Mouse (Mus musculus) heart, embryonic 16.5 days (tissue): ENCODE measurements at regions not wholly inside any gene's neighbourhood (a gene's known extent, or its start where the extent isn't known, plus 50 kb on each side); places are given as distances from the start of the nearest gene placed in this dataset.

Source experiments
- ATAC-seq: fragments of 200-750 bp; cut with Nextera tagmentation; replicated peaks from 2 replicates; pipeline ENCODE4 v1.8.0; 2017; ENCODE audit warnings: moderate number of reproducible peaks; ENCODE audit not compliant: insufficient read depth, low FRiP score; ENCODE audit errors: extremely low read depth
- H3K27ac ChIP-seq: fragments of 300-500 bp; sonication (generic); 2 replicates; pipeline ENCODE4 v1.5.1; 2014; ENCODE audit warnings: mild to moderate bottlenecking, low read length, control low read depth, moderate library complexity
- H3K27me3 ChIP-seq: fragments of 300-500 bp; sonication (generic); 2 replicates; pipeline ENCODE4 v1.6.1; 2014; ENCODE audit warnings: low read length, mixed read lengths; ENCODE audit not compliant: control insufficient read depth, insufficient read depth
- H3K36me3 ChIP-seq: fragments of 300-500 bp; sonication (generic); 2 replicates; pipeline ENCODE4 v1.6.1; 2014; ENCODE audit not compliant: control insufficient read depth, insufficient read depth
- H3K4me1 ChIP-seq: fragments of 300-500 bp; sonication (generic); 2 replicates; pipeline ENCODE4 v1.6.1; 2014; ENCODE audit warnings: low read length, mixed read lengths; ENCODE audit not compliant: control insufficient read depth, insufficient read depth
- H3K4me2 ChIP-seq: fragments of 300-500 bp; sonication (generic); 2 replicates; pipeline ENCODE4 v1.6.1; 2014; ENCODE audit warnings: low read depth, mild to moderate bottlenecking, control low read depth, low read length
- H3K4me3 ChIP-seq: fragments of 300-500 bp; sonication (generic); 2 replicates; pipeline ENCODE4 v1.5.1; 2014; ENCODE audit warnings: mild to moderate bottlenecking, control low read depth, low read length
- H3K9ac ChIP-seq: fragments of 300-500 bp; sonication (generic); 2 replicates; pipeline ENCODE4 v1.6.1; 2014; ENCODE audit warnings: low read length, control low read depth
- H3K9me3 ChIP-seq: fragments of 300-500 bp; sonication (generic); replicated peaks from 2 replicates; pipeline ENCODE4 v1.6.1; 2016; ENCODE audit warnings: low read length; ENCODE audit not compliant: control insufficient read depth
- WGBS: fragments of 180-500 bp; shearing (Covaris S2); extraction: QIAGEN DNeasy Blood & Tissue Kit; methylation state at CpG from one replicate; pipeline ENCODE4 v1.1.7; 2014; 5-methylcytosine and 5-hydroxymethylcytosine counted together

DNA sequence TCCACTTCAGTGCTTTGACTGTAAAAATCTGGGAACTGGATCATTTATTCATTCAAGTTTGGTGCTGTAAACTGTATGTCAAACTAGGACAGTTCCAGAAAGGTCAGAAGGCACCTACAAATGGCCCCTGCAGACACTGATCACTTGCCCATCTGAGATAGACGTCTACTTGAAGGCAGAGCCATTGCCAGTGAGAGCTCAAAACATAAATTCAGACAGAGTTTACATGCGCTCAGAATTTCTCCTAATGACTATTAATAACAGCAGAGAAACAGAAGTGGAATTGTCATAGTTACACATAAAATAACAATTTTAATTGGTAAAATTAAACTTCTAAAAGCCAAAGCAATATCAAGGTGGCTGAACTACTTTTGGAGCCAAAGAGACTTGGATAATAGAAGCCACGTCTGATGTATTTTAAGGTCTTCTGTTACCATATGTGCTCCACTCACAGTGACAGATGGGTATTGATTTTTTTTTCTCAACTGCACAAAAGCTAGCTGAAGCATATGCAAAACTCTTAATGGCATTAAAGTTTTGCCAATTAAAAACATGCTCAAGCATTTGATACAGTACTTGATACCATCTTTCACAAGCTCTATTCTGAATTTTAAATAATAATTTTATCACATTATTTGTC lies 401.8 kb downstream of the Nova1 start:
- ATAC-seq: no peak
- Histone ChIP-seq H3K9ac (no peak overlapping the region), H3K27ac (no peak overlapping the region), H3K4me2 (no peak overlapping the region), H3K9me3 (no peaks in the 10 kb centered on the region), H3K4me1 (no peaks in the 10 kb centered on the region), H3K36me3 (no peaks in the 10 kb centered on the region), H3K4me3 (no peak overlapping the region), H3K27me3 (no peaks in the 10 kb centered on the region)
- 74% methylated on average over 3 of the region's 3 CpGs for WGBS

DNA sequence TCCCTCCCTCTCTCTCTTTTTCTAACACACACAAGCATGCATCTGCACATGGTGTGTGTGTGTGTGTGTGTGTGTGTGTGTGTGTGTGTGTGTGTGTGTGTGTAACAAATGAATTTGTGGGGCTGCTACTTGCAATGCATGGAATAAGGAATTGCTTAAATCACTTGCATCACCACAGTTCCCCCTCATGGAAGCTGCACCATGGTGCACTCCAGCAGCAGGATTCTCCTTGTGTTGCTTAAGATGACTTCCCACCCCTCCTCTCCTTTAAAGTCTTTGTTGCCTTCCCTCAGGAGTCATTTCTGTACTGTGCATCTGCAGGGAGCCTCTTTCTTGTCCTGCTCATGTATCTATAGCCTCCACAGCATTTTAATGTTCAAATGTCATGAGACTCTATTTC lies 402.5 kb downstream of the Nova1 start:
- no peaks in the 10 kb centered on the region for H3K4me1 ChIP-seq
- H3K36me3 ChIP-seq: no peaks in the 10 kb centered on the region
- no peaks in the 10 kb centered on the region for H3K27me3 ChIP-seq
- no peak for ATAC-seq
- no peak overlapping the region for H3K27ac ChIP-seq
- H3K4me2 ChIP-seq: no peak overlapping the region
- no peak overlapping the region for H3K4me3 ChIP-seq
- H3K9ac ChIP-seq: no peak overlapping the region
- H3K9me3 ChIP-seq: no peaks in the 10 kb centered on the region

DNA sequence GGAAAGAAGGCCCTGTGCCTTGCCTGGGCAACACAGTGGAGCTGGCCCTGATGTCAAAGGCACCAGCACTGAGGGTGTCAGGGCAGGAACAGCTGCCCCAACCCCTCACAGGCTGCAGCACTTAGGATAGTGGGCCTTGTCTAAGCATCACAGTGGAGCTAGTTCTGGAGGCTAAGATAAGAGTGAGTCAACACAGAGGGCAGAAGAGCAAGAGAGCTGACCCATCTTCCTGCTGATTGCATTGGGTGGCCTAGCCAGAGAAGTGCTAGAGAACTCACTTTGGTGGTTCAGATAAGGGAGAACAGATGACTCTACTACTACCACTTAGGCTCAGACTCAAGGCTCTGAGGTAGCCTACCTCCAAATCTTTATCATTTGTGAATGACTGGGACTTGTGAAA lies 413.1 kb downstream of the Nova1 start:
- no peaks in the 10 kb centered on the region for H3K27me3 ChIP-seq
- H3K4me1 ChIP-seq: no peaks in the 10 kb centered on the region
- H3K9ac ChIP-seq: no peak overlapping the region
- no peak overlapping the region for H3K4me2 ChIP-seq
- H3K36me3 ChIP-seq: no peaks in the 10 kb centered on the region
- H3K4me3 ChIP-seq: no peak overlapping the region
- H3K27ac ChIP-seq: no peak overlapping the region
- ATAC-seq: no peak
- no peaks in the 10 kb centered on the region for H3K9me3 ChIP-seq

DNA sequence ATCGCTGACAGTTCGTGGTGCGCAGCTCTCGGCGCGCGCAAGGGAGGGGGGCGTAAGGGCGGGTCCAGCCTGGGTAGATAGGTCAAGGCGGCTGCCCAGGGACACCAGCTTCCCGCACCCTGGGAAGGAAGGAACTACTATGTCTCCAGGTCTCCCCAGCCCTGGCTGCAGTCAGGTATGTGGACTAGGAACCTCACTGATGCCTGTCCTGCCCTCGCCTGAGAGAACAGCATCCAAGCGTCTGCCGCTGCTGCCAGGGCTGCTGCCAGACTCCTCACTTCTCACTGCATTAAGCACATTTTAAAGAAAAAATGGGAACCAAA lies 419.1 kb downstream of the Nova1 start:
- peaks cover 5% of the 10 kb centered on the region; the same call in 1 of the 2 replicates for H3K27me3 ChIP-seq
- no peaks in the 10 kb centered on the region for H3K9me3 ChIP-seq
- 0 out of 2 replicates have a peak overlapping the region, but pooled peaks have one; percentile 10 for H3K9ac ChIP-seq
- peak overlapping the region; percentile 56 for H3K4me3 ChIP-seq
- no peak; the same call in 1 of the 2 replicates for ATAC-seq
- H3K36me3 ChIP-seq: no peaks in the 10 kb centered on the region
- 3% methylated on average over 14 of the region's 14 CpGs for WGBS
- peak overlapping the region; percentile 71 for H3K4me2 ChIP-seq
- no peak overlapping the region for H3K27ac ChIP-seq
- H3K4me1 ChIP-seq: no peaks in the 10 kb centered on the region

DNA sequence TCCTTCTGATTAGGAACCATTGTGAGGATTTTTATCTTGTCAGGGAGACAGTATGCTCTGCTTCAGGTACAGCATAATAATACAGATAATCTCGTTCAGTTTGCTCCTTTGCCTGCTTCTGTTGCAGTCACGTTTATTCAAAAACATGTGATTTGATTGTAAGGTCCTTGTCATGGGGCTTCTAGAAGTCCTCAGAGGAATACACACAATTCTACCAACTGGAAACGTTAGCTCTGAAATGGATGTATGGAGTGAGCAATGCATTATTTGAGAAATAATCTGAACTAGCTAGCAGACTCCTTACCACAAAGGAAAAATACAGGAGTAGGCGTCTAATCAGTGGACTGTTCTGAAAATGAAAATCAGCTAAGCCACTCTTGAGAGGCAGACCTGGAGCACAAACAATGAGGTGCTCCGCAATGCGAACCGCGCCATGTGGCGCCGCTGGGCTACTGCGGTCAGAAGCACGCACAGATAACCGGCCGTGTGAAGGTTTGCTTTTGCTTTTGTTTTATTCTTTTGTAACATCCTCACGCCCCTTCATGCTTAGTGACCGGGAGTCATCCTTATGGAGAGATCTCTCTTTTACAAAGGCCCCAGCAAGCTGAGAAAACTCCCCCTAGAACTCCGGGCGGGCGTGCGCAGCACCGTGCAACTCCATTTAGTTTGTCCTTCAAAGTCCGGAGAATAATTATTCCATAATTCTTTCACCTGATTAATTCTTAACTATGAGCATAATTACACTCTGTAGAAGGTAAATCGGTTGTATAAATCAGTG lies 419.7 kb downstream of the Nova1 start:
- 0 out of 2 replicates have a peak overlapping the region, but pooled peaks have one; percentile 10 for H3K9ac ChIP-seq
- no peak for ATAC-seq
- 5% methylated on average over 23 of the region's 23 CpGs for WGBS

DNA sequence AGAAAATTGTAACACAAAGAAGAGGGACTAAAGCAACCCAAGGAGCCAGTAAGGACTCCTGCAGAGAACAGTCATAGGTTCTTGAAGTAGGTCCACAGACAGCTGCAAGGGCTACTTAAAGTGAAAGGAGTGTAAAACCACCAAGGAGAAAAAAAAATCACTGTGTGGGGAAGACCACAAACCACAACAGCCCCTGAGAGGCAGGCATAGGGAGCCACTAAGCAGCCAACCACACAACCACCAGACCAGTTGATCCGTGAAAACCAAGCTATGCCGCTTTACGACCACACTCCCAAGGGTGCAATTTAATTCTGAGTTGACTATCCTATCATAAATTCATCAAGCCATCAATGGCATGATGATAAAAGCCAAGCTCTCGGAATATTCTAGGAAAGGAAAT lies 423.5 kb downstream of the Nova1 start:
- Histone ChIP-seq H3K9me3 (no peaks in the 10 kb centered on the region), H3K27me3 (peaks cover 5% of the 10 kb centered on the region; the same call in 1 of the 2 replicates), H3K9ac (no peak overlapping the region), H3K4me2 (no peak overlapping the region), H3K4me1 (no peaks in the 10 kb centered on the region), H3K4me3 (no peak overlapping the region), H3K36me3 (no peaks in the 10 kb centered on the region), H3K27ac (no peak overlapping the region)
- WGBS: 78% methylated on average over 4 of the region's 4 CpGs
- no peak for ATAC-seq

More for the DNA sequence above, 419.7 kb downstream of the Nova1 start:
- H3K27me3 ChIP-seq: peaks cover 5% of the 10 kb centered on the region; the same call in 1 of the 2 replicates
- H3K4me3 ChIP-seq: peak overlapping the region; percentile 56
- H3K36me3 ChIP-seq: no peaks in the 10 kb centered on the region
- no peaks in the 10 kb centered on the region for H3K4me1 ChIP-seq
- H3K4me2 ChIP-seq: peak overlapping the region; percentile 71
- no peaks in the 10 kb centered on the region for H3K9me3 ChIP-seq
- no peak overlapping the region for H3K27ac ChIP-seq

DNA sequence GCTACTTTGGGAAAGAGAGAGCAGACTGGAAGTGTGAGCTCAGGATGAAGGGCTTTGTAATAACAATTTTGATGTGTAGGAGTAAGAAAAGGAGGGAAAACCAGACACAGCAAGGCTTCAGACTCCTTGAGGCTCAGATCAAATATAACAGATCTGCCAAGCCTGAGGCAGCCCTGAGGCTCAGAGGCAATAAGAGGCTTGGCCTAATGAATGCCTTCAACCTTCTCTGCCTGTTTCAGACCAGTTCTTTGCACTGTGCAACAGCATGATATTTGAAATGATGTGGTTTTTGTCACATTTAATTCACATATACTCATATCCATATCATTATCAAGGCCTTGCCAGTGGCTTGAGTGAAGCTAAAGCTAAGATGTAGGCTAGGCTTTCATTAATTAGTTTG lies 425.0 kb downstream of the Nova1 start:
- Histone ChIP-seq H3K27me3 (peaks cover 4% of the 10 kb centered on the region; the same call in 1 of the 2 replicates), H3K4me3 (no peak overlapping the region), H3K36me3 (no peaks in the 10 kb centered on the region), H3K9me3 (no peaks in the 10 kb centered on the region), H3K4me1 (no peaks in the 10 kb centered on the region), H3K4me2 (no peak overlapping the region), H3K9ac (no peak overlapping the region), H3K27ac (no peak overlapping the region)
- no peak for ATAC-seq

DNA sequence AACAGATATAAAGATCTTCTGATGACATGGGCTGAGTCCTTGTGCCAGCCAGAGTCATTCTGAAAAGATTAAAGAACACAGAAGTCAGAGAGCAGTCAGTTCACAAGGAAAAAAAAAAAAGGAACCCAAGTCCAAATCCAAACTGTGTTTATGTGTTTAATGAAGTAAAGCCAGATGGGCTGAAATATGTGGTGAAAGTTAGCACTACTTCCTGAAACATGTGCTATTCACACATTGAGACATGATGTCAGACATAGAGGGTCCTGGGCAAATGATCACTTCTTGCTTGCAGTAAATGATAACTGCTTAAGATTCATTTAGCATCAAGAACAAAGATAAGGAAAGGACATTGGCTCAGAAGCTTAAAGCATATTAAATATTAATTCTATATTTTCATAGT lies 439.8 kb downstream of the Nova1 start:
- H3K4me3 ChIP-seq: no peak overlapping the region
- no peaks in the 10 kb centered on the region for H3K27me3 ChIP-seq
- no peaks in the 10 kb centered on the region for H3K36me3 ChIP-seq
- ATAC-seq: no peak
- no peaks in the 10 kb centered on the region for H3K9me3 ChIP-seq
- H3K9ac ChIP-seq: no peak overlapping the region
- H3K4me2 ChIP-seq: no peak overlapping the region
- H3K4me1 ChIP-seq: no peaks in the 10 kb centered on the region
- no peak overlapping the region for H3K27ac ChIP-seq

DNA sequence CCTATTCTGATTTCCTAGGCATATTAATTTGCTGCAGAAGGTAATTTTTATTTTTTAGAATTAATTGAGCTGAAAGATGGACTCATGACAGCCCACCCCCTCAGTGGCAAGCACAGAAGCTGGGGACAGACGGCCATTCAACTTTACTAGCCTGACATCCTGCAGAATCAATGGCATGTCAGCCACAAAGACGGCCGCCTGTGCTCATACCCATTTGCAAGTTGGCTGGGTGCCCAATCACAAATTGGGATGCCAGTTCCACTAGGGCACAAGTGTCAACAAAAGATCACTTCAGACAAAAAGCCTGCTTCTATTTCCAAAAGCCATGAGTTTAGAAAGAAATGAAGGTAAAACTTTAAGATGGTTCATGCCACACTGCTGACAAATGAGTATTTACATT lies 447.0 kb downstream of the Nova1 start:
- WGBS: 41% methylated on average over 3 of the region's 3 CpGs
- Histone ChIP-seq H3K36me3 (no peaks in the 10 kb centered on the region), H3K27me3 (no peaks in the 10 kb centered on the region)

More for the DNA sequence above, 447.0 kb downstream of the Nova1 start:
- Histone ChIP-seq H3K9me3 (no peaks in the 10 kb centered on the region), H3K4me3 (no peak overlapping the region), H3K4me1 (no peaks in the 10 kb centered on the region), H3K9ac (no peak overlapping the region), H3K4me2 (no peak overlapping the region), H3K27ac (no peak overlapping the region)
- ATAC-seq: no peak
